Mouse (Mus musculus) myocyte (in vitro differentiated cells): ENCODE measurements at regions not wholly inside any gene's neighbourhood (a gene's known extent, or its start where the extent isn't known, plus 50 kb on each side); places are given as distances from the start of the nearest gene placed in this dataset.

Source experiments
- H3K27me3 ChIP-seq: one replicate; pipeline ENCODE4 v1.6.1; 2011; ENCODE audit not compliant: control insufficient read depth, insufficient read depth, insufficient read length
- H3K36me3 ChIP-seq: one replicate; pipeline ENCODE4 v1.6.1; 2011; ENCODE audit not compliant: control insufficient read depth, insufficient read depth
- H3K4me2 ChIP-seq: one replicate; pipeline ENCODE4 v1.6.1; 2011; ENCODE audit warnings: low read depth, control low read depth
- H3K4me3 ChIP-seq: one replicate; pipeline ENCODE4 v1.5.1; 2011; ENCODE audit warnings: mild to moderate bottlenecking, control low read depth, moderate library complexity
- H3K79me2 ChIP-seq: one replicate; pipeline ENCODE4 v1.6.1; 2011; ENCODE audit not compliant: control insufficient read depth, insufficient read depth
- H3ac ChIP-seq: one replicate; pipeline ENCODE4 v1.6.1; 2011; ENCODE audit not compliant: control insufficient read depth, insufficient read length
- CEBPB ChIP-seq: IDR thresholded peaks from 2 replicates; pipeline ENCODE4 v1.6.1; 2011; ENCODE audit warnings: mild to moderate bottlenecking, moderate library complexity; ENCODE audit not compliant: poor library complexity, insufficient read depth, severe bottlenecking
- E2F4 ChIP-seq: IDR thresholded peaks from one replicate; pipeline ENCODE4 v1.6.1; 2011; ENCODE audit warnings: mild to moderate bottlenecking, control low read depth, moderate library complexity; ENCODE audit not compliant: insufficient read depth
- MAX ChIP-seq: IDR thresholded peaks from one replicate; pipeline ENCODE4 v1.6.1; 2011; ENCODE audit warnings: low read depth, mild to moderate bottlenecking, control low read depth
- MYOD1 ChIP-seq, 3 experiments: IDR thresholded peaks; one replicate each; pipeline ENCODE4 v1.6.1; 2011; ENCODE audit warnings: control low read depth in 2 of 3, low read depth in 2 of 3, mild to moderate bottlenecking in 2 of 3, moderate library complexity in 1 of 3; ENCODE audit not compliant: insufficient read length in 2 of 3, control insufficient read depth in 1 of 3
- MYOG ChIP-seq, 3 experiments: IDR thresholded peaks; one replicate each; pipeline ENCODE4 v1.6.1; 2011; ENCODE audit warnings: control low read depth in 2 of 3, low read depth in 2 of 3, mild to moderate bottlenecking in 2 of 3; ENCODE audit not compliant: insufficient read length in 2 of 3, control insufficient read depth in 1 of 3, insufficient read depth in 1 of 3
- POLR2A ChIP-seq: IDR thresholded peaks from one replicate; pipeline ENCODE4 v1.6.1; 2011; ENCODE audit warnings: low read depth, mild to moderate bottlenecking, control low read depth, moderate library complexity; ENCODE audit not compliant: insufficient read length
- POLR2AphosphoS2 ChIP-seq: IDR thresholded peaks from one replicate; pipeline ENCODE4 v1.6.1; 2011; ENCODE audit warnings: low read depth, control low read depth; ENCODE audit not compliant: insufficient read length
- REST ChIP-seq: IDR thresholded peaks from one replicate; pipeline ENCODE4 v1.6.1; 2011; ENCODE audit warnings: mild to moderate bottlenecking, control low read depth, moderate library complexity; ENCODE audit not compliant: insufficient read depth, insufficient read length
- SRF ChIP-seq: IDR thresholded peaks from one replicate; pipeline ENCODE4 v1.6.1; 2011; ENCODE audit warnings: low read depth; ENCODE audit not compliant: control insufficient read depth, insufficient read length
- TCF12 ChIP-seq: IDR thresholded peaks from one replicate; pipeline ENCODE4 v1.6.1; 2011; ENCODE audit warnings: mild to moderate bottlenecking, control low read depth; ENCODE audit not compliant: poor library complexity, insufficient read depth, severe bottlenecking
- TCF3 ChIP-seq: IDR thresholded peaks from one replicate; pipeline ENCODE4 v1.6.1; 2011; ENCODE audit warnings: low read depth, control low read depth; ENCODE audit not compliant: insufficient read length
- USF1 ChIP-seq: IDR thresholded peaks from one replicate; pipeline ENCODE4 v1.6.1; 2011; ENCODE audit warnings: low read depth, mild to moderate bottlenecking, control low read depth, moderate library complexity

GRCm38 (mm10) chr4:114728235-114729000 lies 93.1 kb upstream of the Gm12830 start:
- Histone ChIP-seq H3K4me2 (no peak overlapping the region), H3K27me3 (no peaks in the 10 kb centered on the region), H3ac (no peak overlapping the region), H3K4me3 (no peak overlapping the region), H3K79me2 (no peaks in the 10 kb centered on the region), H3K36me3 (no peaks in the 10 kb centered on the region)
- no peak for TF ChIP-seq E2F4
- TF ChIP-seq CEBPB, result no peak

- H3K27me3 ChIP-seq, result no peaks in the 10 kb centered on the region
- H3K4me3 ChIP-seq, result no peak overlapping the region
- H3ac ChIP-seq, result no peak overlapping the region
- H3K4me2 ChIP-seq, result no peak overlapping the region
- no peaks in the 10 kb centered on the region for H3K36me3 ChIP-seq
- no peaks in the 10 kb centered on the region for H3K79me2 ChIP-seq
- TF ChIP-seq E2F4 (no peak), POLR2AphosphoS2 (no peak), CEBPB (no peak), POLR2A (no peak), MYOG (IDR thresholded peaks at IDR 0.05; ENCODE audit: control insufficient read depth in 1 of 3, insufficient read depth in 1 of 3, insufficient read length in 2 of 3, low read depth in 2 of 3) (no peak), USF1 (no peak), MAX (no peak), REST (no peak), TCF3 (no peak), MYOD1 (IDR thresholded peaks at IDR 0.05; ENCODE audit: control insufficient read depth in 1 of 3, insufficient read length in 2 of 3, low read depth in 2 of 3) (no peak), SRF (no peak), TCF12 (no peak)
Observed at GRCm38 (mm10) chr4:114733256-114734004, 88.1 kb upstream of the Gm12830 start.

- TF ChIP-seq TCF12 (no peak), POLR2AphosphoS2 (no peak), MYOG (IDR thresholded peaks at IDR 0.05; ENCODE audit: control insufficient read depth in 1 of 3, insufficient read depth in 1 of 3, insufficient read length in 2 of 3, low read depth in 2 of 3) (no peak)
- Histone ChIP-seq H3K4me3 (no peak overlapping the region), H3ac (no peak overlapping the region), H3K36me3 (no peaks in the 10 kb centered on the region), H3K79me2 (no peaks in the 10 kb centered on the region), H3K27me3 (no peaks in the 10 kb centered on the region), H3K4me2 (no peak overlapping the region)
Observed at GRCm38 (mm10) chr4:114738903-114739667, 82.4 kb upstream of the Gm12830 start.

GRCm38 (mm10) chr4:114748131-114748530 lies 73.4 kb upstream of the Gm12830 start:
- H3K79me2 ChIP-seq, result no peaks in the 10 kb centered on the region
- H3ac ChIP-seq, result no peak overlapping the region
- no peaks in the 10 kb centered on the region for H3K36me3 ChIP-seq
- H3K4me2 ChIP-seq, result no peak overlapping the region
- H3K27me3 ChIP-seq, result no peaks in the 10 kb centered on the region
- TF ChIP-seq E2F4 (no peak), POLR2AphosphoS2 (no peak), POLR2A (no peak), TCF12 (no peak), MAX (no peak), USF1 (no peak), SRF (no peak), REST (no peak), TCF3 (no peak), MYOD1 (IDR thresholded peaks at IDR 0.05; ENCODE audit: control insufficient read depth in 1 of 3, insufficient read length in 2 of 3, low read depth in 2 of 3) (no peak), MYOG (IDR thresholded peaks at IDR 0.05; ENCODE audit: control insufficient read depth in 1 of 3, insufficient read depth in 1 of 3, insufficient read length in 2 of 3, low read depth in 2 of 3) (no peak), CEBPB (no peak)
- no peak overlapping the region for H3K4me3 ChIP-seq

GRCm38 (mm10) chr4:114759837-114760236 lies 61.7 kb upstream of the Gm12830 start:
- no peak overlapping the region for H3K4me3 ChIP-seq
- no peak overlapping the region for H3K4me2 ChIP-seq
- H3K27me3 ChIP-seq, result no peaks in the 10 kb centered on the region
- TF ChIP-seq REST (no peak), POLR2AphosphoS2 (no peak)
- no peak overlapping the region for H3ac ChIP-seq
- H3K36me3 ChIP-seq, result no peaks in the 10 kb centered on the region
- H3K79me2 ChIP-seq, result no peaks in the 10 kb centered on the region
